In genomic region chr11:86950491-86950890, GRCm38 (mm10) we compare ENCODE assay signal across 8 mouse cellular contexts. TPM values are rescaled to one million over a fixed set of nuclear protein-coding genes. Genes with fewer than 3 reads are reported as not detected.
A peak's percentile ranks its signal among the peaks of the same experiment; 100 is the strongest.
DNase-seq lines count a peak whose midpoint lies in the region; ATAC-seq and TF ChIP-seq lines count a peak whose summit lies in the region.

No protein-coding gene starts in this region.

- no peak overlapping the region for H3K9ac ChIP-seq in kidney, embryonic 16.5 days (replicated peaks; ENCODE audit: low read length)
- no peak overlapping the region for H3K9ac ChIP-seq in embryonic facial prominence, embryonic 14.5 days (ENCODE audit: low read depth, low read length)
- H3K9ac ChIP-seq in intestine, postnatal 0 days (ENCODE audit: low read depth, low read length), result no peak overlapping the region

- peaks cover 14% of the 10 kb centered on the region; the same call in 1 of the 2 replicates for H3K36me3 ChIP-seq in kidney, embryonic 16.5 days (ENCODE audit: insufficient read depth, low read length)
- 0 out of 2 replicates have a peak, but pooled peaks cover 6% of the 10 kb centered on the region for H3K36me3 ChIP-seq in embryonic facial prominence, embryonic 14.5 days (ENCODE audit: control insufficient read depth, insufficient read depth, low read length)
- H3K36me3 ChIP-seq in intestine, postnatal 0 days (ENCODE audit: control insufficient read depth, insufficient read depth), result no peaks in the 10 kb centered on the region; the same call in 1 of the 2 replicates

- peaks cover 33% of the 10 kb centered on the region for H3K4me1 ChIP-seq in kidney, embryonic 16.5 days (ENCODE audit: insufficient read depth, low read length)
- H3K4me1 ChIP-seq in embryonic facial prominence, embryonic 14.5 days (ENCODE audit: control insufficient read depth, insufficient read depth, low read length), result 0 out of 2 replicates have a peak, but pooled peaks cover 8% of the 10 kb centered on the region
- peaks cover 3% of the 10 kb centered on the region; the same call in 1 of the 2 replicates for H3K4me1 ChIP-seq in intestine, postnatal 0 days (replicated peaks; ENCODE audit: control insufficient read depth, insufficient read depth, low read length)

- H3K9me3 ChIP-seq in kidney, embryonic 16.5 days (ENCODE audit: low read length), result no peaks in the 10 kb centered on the region
- no peaks in the 10 kb centered on the region for H3K9me3 ChIP-seq in embryonic facial prominence, embryonic 14.5 days (ENCODE audit: control insufficient read depth, low read length)
- H3K9me3 ChIP-seq in intestine, postnatal 0 days (ENCODE audit: control insufficient read depth), result no peaks in the 10 kb centered on the region

- H3K4me2 ChIP-seq in kidney, embryonic 16.5 days (replicated peaks; ENCODE audit: low read depth, low read length), result no peak overlapping the region
- H3K4me2 ChIP-seq in embryonic facial prominence, embryonic 14.5 days (ENCODE audit: low read depth, low read length), result no peak overlapping the region
- H3K4me2 ChIP-seq in intestine, postnatal 0 days (replicated peaks; ENCODE audit: low read depth), result no peak overlapping the region

- TF ChIP-seq CTCF in intestine, postnatal 0 days (IDR thresholded peaks at IDR 0.05; ENCODE audit: low read depth), result no peak

- H3K27ac ChIP-seq in kidney, embryonic 16.5 days (ENCODE audit: low read length), result peak overlapping the region; percentile 57
- H3K27ac ChIP-seq in embryonic facial prominence, embryonic 14.5 days (replicated peaks; ENCODE audit: low read depth, low read length), result peak overlapping the region; percentile 74
- peak overlapping the region; percentile 50; the same call in 1 of the 2 replicates for H3K27ac ChIP-seq in intestine, postnatal 0 days (ENCODE audit: low read depth, low read length)

- H3K27me3 ChIP-seq in kidney, embryonic 16.5 days (ENCODE audit: insufficient read depth, low read length), result no peaks in the 10 kb centered on the region
- H3K27me3 ChIP-seq in embryonic facial prominence, embryonic 14.5 days (replicated peaks; ENCODE audit: control insufficient read depth, insufficient read depth, low read length), result no peaks in the 10 kb centered on the region
- no peaks in the 10 kb centered on the region for H3K27me3 ChIP-seq in intestine, postnatal 0 days (replicated peaks; ENCODE audit: control insufficient read depth, insufficient read depth, low read length)

- 63% methylated on average over 3 of the region's 3 CpGs for WGBS in kidney, embryonic 16.5 days
- 48% methylated on average over 3 of the region's 3 CpGs for WGBS in embryonic facial prominence, embryonic 14.5 days
- 71% methylated on average over 3 of the region's 3 CpGs for WGBS in intestine, postnatal 0 days

- DNase-seq in kidney, adult 8-10 months, result no peak
- DNase-seq in embryonic facial prominence, embryonic 14.5 days (ENCODE audit: low spot score), result no peak
- DNase-seq in heart, adult 8-10 months (ENCODE audit: low spot score), result peak; percentile 64
- no peak for DNase-seq in Muller cell, postnatal 12 days (ENCODE audit: inconsistent ontology term)
- no peak for DNase-seq in right cerebral cortex, postnatal 10 days (ENCODE audit: low spot score in 2 of 2)
- DNase-seq in adrenal gland, postnatal 14 days, result no peak

- H3K4me3 ChIP-seq in kidney, embryonic 16.5 days (ENCODE audit: low read length), result no peak overlapping the region
- H3K4me3 ChIP-seq in embryonic facial prominence, embryonic 14.5 days (ENCODE audit: low read depth, low read length), result no peak overlapping the region
- H3K4me3 ChIP-seq in intestine, postnatal 0 days (ENCODE audit: low read depth, low read length), result no peak overlapping the region

- no peak for ATAC-seq in kidney, embryonic 16.5 days (ENCODE audit: low FRiP score, low TSS enrichment)
- ATAC-seq in embryonic facial prominence, embryonic 14.5 days (ENCODE audit: low read depth), result no peak
- ATAC-seq in intestine, postnatal 0 days, result no peak

RNA-seq across cellular contexts. Expression of gene Ypel2, which starts 43.0 kb away (rescaled TPM):
- polyA plus RNA-seq in kidney, embryonic 16.5 days (2015; fragmentation: Nextera tagmentation; extraction: Ambion mirVana), result 11.6 and 13.2 TPM in 2 replicates
- polyA plus RNA-seq in embryonic facial prominence, embryonic 14.5 days (2014; fragmentation: Nextera tagmentation; extraction: Ambion mirVana), result 7.8 and 8.6 TPM in 2 replicates
- total RNA-seq in heart, adult 8-10 months (2022), result 10 to 100 TPM in 2 of 4 experiments, 1 to 10 TPM in 2; 8.2 to 15.7 (median 11.9) TPM
- polyA plus RNA-seq in intestine, postnatal 0 days (2015; fragmentation: Nextera tagmentation; extraction: Ambion mirVana), result 4.6 and 5.9 TPM in 2 replicates
- total RNA-seq in adrenal gland, postnatal 14 days (2021), result 20.0 and 22.1 TPM in 2 replicates
